Mouse (Mus musculus) gastrocnemius, adult 8-10 months (tissue): ENCODE data around the gene Tango2. TPM values are rescaled to one million over a fixed set of nuclear protein-coding genes. Genes with fewer than 3 reads are reported as not detected.
A peak's percentile ranks its signal among the peaks of the same experiment; 100 is the strongest.

Source experiments
- DNase-seq, 2 experiments: peaks; one replicate each; pipeline ENCODE4 v3.0.0; 2022; ENCODE audit warnings: low spot score in 2 of 2
- total RNA-seq, 4 experiments: library from RNA; stranded (reverse); gene quantifications; 2 replicates each; pipeline ENCODE4 v1.2.4; 2022

Tango2 gene
- total RNA-seq, 4 experiments from 2014 or later, result 29.9 to 53.4 (median 43.1) TPM

DNA sequence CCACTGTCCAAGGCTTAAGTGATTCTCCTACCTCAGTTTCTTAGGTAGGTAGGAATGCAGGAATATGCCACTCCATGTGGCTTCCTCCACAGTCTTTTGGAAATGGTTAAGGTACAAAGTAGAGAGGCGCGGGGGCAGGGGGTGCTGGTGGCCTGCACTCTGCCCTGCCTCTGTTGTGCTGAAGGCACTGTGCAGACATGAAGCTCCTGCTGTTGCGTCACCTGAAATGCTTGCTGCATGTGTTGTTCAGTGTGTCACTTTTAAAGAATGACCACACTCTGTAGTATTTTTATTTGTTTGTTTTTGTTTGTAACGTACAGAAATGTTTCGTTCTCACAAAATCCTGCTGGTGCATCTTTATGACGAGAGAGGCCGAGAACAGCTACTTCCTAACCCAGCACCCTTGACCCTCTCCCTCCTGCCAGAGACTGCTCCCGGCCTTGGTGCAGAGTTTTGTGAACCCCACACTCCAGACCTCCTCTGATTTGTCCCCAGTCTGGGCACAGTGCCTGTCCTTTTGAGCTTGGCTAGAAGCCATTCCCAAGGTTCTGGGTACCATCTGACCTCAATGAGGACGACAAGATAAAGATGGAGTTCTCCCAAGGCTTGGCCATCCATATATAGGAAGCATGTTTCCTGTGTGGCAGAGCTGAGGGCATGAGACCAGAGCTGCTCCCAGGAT, 35.3 kb upstream of the Tango2 start:
- DNase-seq, result no peak

DNA sequence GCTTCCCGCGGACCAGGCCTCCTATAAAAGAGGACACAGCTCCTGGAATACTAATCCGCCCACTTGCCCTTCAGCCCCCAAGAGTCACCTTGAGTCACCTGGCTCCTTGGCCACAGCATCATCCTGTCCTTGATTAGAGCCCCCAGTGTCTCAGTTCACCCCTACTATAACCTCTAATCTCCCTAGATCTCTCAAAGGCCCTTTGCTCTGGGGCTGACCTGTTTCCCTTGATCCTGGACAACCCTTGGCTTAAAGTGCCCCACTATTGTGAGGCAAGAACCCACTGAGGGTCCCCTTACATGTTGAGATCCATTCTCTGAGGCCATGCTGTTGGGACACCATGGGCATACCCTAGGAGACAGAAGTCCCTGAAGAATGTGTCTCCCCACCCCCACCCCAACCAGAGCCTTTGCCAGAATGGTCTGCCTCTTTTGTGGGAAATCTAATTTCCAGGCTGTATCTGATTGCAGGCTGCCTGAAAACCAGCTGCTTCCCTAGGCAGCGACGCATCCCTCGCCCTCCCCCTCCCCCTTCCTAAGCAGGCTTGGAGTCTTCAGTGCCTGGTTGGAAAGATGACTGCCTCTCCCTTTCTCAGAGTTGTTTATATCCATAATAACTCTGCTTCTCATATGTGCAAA, 33.8 kb upstream of the Tango2 start:
- no peak for DNase-seq

DNA sequence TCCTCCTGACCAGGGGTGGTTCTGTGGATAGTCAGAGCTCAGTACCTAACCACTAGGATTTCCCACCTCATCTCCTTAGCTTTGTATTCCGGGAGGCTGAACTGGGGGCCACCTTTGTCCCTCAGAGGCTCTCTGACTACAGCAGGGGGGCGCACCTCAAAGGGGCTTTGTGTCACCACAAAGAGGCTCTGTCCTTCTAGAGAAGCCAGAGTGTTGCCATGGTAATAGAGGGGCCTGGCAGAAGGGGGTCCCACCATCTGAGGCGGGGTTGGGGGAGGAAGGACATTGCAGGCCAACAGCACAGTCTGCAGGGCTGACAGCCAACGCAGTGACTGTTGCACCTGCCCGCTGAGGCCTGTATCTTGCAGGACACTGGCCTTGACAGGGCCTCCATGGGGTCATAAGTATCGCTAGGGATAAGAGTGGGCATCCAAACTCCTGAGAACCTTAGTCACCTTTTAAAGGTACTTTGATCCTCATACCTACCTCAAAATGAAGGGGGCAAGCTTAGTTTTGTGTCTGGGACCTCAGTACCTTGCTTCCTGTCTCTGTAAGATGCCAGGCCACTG, 32.7 kb upstream of the Tango2 start:
- DNase-seq, result no peak

DNA sequence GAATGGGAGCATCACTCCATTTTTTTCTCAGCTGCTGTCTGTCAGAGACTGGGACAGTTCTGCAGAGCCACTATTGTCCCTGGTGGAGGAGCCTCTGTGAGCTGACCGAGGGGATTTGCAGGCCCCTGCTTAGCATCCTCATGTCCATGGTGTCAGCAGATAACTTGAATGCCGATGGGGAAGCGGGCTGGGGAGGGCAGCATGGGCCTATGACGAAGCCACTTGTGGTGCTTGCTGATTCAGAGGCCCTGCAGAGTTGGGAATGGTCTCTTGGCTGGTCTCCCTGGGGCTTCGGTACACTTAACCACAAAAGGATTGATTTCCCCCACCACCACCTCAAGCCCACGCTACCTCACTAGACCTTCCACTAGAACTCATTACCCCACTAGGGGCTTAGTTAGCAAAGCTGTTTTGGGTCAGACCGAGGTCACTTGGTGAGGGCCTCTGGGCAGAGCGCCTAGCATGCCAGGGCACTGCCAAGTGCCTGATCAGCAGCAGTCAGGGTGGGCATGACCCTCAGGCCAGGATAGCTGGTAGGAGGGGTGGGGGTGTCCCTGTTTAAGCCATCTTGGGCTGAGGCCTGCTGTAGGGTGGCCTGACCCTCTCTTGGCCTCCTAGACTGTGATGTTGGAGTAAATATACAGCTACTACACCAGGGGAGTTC, 31.6 kb upstream of the Tango2 start:
- no peak for DNase-seq

DNA sequence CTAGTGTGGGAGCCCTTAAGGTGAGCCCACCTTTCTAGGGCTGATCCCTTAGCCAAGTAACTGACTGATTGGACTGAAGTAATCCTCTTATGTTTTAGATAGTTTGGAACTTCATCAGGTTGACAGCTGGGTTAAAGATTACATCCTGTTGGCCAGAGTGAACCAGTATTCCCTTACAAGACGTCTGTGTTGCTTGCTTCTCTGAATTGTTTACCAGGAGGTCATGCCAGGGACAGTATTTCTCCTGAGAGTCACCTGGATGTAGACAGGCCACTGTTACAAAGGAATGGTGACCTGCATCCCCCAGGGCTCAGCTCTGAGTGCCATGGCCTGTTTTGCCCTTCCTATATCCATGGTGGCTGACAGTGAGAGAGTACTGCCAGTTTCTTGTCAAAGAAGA, 30.6 kb upstream of the Tango2 start:
- no peak for DNase-seq

DNA sequence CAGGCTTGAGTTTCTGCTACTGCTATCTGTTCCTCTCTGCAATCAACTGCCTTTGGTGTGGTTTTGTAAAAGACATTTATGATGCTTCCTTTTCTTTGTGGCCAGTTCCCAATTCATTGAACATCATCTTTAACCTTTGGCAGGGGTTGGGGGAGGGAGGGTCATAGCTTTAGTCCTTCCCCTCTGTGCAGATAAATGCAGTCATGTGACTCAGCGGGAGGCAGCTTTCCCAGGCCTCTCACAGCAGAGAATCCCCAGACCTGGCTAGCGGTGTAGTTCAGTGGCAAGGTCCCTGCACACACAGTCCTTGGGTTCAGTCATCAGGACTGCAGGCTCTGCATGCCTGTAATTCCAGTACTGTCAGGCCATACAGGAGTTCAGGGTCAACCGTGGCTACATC, 29.3 kb upstream of the Tango2 start:
- DNase-seq, result no peak

DNA sequence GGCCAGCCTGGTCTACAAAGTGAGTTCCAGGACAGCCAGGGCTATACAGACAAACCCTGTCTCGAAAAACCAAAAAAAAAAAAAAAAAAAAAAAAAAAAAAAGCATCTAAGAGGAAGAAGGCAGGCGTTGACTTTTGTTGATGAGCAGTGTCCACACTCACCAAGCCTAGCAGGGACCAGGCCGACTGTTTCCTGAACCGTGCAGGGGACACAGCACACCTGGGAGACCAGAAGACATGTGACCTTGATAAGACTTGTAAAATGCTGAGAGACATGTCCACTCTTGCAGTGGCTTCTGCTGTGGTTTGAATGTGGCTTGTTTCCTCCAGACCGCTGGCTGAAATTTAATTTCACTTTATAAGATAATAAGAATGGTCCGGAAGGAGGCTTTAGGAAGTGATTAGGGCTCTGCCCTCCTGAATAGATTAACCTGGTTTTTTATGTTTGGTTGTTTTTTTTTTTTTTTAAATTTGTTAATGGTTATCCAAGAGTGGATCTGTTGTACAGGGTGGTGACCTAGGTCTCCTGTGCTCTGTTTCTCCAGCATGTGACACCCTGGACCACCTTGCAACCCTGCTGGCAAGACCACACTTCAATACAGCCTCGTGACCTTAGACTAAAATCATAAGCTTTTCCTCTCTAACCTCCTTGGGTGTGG, 28.5 kb upstream of the Tango2 start:
- DNase-seq, result no peak

DNA sequence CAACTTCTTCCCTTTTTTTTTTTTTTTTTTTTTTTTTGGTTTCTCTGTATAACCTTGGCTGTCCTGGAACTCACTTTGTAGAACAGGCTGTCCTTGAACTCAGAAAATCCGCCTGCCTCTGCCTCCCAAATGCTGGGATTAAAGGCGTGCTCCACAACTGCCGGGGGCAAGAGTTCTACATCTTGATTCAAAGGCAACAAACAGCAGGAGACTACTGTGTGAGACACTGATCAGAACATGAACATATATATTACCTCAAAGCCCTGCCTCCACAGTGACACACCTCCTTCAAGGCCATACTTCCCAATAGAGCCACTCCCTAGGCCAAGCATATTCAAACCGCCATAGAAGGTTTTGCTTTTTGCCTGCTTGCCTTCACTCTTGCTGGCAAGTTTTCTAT, 25.7 kb upstream of the Tango2 start:
- DNase-seq, result no peak

DNA sequence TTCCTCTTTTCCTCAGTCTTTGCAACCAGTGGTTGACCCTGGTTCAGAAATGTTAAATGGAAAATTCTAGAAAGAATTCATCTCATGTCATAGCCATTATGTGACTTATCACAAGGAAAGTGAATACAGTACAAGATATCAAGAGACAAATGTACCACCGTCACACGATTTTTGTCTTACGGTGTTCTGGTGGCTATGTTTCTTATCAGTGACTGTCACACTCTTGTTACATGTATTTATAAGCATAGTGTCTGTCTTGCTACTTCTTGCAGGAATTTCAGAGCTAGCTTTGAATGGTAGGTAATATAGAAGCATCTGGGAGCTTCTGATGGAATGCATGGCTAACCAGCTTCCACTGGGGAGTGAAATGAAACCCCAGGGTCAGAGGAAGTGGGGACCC, 22.3 kb upstream of the Tango2 start:
- DNase-seq, result no peak

DNA sequence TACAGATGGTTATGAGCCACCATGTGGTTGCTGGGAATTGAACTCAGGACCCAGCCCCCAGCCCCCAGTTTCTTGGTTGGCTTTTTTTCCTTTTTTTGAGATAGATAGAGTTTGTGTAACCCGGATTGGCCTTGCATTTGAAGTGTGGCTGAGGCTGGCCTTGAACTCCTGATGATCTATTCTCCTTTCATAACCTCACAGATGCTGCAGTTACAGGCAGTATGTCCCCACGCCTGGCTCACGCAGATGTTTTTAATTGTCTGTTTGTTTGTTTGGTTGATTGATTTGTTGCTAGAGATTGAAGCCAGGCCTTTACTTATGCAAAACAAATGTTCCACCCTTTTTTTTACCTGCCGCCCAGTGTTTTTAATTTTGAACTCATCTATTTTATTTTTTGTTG, 18.9 kb upstream of the Tango2 start:
- no peak for DNase-seq

DNA sequence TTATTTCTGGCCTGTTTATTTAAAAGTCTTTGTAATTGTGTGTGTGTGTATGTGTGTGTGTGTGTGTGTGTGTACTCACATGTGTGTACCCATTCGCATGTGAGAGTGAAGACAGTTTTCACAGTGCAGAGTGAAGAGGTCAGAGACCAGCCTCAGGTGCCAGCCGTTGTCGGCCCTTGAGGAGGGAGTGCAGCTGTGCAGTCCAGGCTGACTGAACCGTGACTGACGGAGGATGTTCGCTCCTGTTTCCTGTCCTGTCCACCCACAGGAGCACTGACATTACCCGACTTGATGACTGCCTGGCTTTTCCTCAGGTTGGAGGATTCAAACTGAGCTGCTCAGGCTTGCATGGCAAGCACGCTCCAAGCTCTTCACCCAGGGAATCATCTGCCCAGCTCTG, 15.0 kb upstream of the Tango2 start:
- DNase-seq, result no peak

DNA sequence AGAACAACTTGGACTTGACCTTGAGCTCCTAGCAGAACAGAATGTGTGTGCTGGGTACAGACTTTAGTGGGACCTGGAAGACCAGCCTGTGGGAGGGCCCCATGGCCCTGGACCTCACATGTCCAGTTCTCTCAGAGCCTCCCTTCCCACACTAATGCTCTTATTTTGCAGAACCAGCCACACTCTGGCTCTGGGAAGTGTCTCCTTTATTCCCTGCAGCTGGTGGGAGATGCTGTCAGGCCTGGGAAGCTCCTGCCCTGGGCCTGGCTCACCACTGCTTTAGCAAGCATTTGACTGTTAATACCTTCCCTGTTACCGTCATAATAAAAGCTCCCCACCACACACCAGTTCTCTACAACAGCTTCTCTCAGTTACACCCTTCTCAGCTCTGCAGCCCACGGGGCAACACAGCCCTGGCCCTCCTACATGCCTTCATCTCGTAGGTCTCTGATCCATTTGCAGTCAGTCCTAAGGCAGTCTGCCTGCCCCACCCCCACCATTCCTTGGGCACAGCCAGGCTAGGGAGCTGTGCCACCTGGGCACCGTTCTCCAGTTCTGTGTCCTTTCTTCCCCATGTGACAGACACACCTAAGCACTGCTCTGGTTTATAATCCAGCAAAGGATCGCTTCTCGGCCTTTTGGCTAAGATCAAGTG, 12.4 kb upstream of the Tango2 start:
- no peak for DNase-seq

DNA sequence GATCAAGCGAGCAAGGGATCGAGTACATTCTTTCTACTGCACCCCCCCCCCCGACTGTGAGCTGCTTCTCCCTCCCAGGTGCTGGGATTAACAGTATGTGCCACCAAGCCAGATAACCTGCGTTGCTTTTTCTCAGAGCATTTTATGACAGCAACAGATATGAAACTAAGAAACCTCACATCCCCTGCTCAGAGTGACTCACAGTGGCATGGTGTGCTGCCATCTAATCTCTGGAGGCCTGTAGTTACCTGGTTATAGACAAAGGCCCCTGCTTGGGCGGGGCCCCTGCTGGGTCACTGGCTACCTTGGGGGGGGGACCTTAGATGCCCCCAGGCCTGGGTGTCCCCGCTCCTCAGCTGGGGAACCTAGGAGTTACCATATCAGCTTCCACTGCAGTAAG, 10.1 kb upstream of the Tango2 start:
- no peak for DNase-seq

DNA sequence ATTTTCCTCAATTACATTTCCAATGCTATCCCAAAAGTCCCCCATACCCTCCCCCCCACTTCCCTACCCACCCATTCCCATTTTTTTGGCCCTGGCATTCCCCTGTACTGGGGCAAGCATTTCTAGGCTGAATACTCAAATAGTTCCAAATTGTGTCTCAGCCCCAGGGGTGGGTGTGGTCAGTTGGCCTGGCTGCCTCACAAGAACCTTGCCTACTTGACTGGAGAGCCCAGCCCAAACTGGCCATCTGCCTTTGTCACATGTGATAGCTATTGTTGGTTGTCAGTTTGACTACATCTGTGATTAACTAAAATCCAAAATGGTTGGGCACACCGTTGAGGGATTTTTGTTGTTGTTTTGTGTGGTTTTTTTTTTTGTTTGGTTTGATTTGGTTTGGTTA, 9.1 kb upstream of the Tango2 start:
- peak; percentile 53 to 60 for DNase-seq

DNA sequence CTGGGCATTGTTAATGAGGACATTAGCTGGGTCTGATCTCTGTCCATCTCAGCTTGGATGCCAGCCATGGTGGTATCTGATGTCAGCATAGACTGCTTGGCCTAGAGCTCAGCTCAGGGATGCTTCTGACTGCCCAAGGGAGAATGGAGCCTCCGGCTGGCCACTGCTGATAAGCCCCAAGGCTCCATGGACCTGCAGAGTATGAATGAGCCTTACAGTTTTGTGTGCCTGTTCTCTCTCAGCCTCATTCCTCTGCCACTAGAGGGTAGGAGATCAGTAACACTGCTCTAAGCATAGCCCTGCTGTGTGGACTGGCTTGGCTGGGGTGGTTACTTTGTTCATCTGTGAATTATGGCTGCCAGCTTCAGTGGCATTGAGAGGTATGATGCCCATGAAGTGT, 5.2 kb upstream of the Tango2 start:
- no peak for DNase-seq

DNA sequence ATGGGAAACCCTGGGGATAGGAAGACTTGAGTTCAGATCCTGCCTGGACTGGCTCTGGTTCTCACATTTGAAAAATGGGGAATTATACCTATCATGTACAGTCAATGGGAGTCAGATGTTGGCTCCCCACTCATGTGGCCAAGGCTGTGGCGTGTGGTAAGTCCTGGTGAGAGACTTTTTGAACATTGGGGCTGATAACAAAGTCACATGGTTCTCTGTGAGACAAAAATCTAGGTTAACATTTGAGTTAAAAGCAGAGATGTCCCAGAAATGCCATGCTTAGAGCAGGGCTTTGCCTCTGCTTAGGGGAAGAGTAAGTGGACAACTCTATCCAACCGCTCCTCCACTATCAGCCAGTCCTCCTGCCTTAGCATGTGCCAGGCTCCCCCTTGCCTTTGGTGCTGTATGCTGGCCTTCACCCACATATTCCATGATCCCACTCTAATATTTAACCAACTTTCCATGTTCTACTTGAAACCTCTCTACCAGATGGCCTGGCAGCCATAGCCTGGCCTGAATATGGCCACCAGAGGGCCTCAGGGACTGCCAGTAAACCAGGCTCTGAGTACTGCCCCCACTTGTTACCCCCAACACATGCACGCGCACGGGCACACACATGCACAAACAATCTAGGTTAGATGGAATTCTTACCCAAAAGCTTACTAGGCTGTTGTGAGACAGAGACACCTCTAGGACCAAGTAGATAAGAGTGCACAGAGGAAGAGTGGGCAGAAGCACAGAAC, 3.6 kb upstream of the Tango2 start:
- DNase-seq, result no peak

DNA sequence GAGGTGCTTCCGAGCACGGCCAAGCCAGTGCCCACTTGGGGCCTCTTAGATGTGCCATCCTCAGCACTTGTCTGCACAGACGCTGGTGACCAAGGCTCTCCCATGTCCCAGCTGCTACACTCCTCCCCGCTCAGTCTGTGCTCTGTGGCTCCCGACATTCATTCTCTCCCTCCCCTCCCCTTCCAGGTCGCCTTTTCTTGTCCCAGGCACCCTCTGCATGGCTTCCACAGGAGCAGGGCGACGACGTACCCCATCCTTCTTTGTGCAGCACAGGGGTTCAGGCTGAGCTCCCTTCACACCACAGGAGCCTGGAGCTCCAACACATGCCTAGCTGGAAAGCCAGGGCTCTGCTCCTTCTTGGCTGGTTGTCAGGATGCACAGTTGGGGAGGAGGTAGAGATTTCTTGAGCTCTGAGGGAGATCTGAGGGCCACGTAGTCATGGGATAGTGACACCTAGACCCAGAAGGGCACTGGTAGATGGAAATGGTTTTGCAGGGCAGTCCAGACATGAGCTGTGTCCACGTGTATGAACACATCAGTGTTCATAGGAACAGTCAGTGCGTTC, 1.9 kb upstream of the Tango2 start:
- no peak for DNase-seq

DNA sequence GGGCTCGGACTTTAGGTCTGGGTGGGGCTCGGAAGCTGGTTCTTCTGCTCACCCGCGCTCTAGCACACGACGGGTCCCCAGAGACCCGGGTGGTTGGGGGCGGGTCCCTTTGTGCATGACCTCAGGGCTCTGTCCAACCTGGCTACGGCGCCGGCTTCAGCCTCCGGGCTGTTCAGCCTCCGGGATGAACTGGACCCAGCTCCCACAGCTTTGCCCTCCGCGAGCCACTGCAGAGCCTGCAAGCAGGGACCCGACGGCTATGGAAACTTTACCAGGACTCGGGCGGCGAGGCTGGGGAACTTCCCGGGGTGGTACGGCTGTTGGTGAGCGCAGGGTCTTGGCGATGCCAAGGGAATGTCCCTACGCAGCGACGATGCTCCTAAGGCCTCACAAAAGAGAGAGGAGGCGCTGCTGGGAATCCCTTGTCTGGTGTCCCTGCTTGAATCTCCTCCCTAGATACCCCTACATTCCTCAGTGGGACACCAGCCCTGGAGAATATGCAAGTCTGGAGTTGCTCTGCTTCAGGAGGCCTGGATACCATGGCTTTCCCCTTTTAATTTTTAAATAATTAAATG, 785 bp upstream of the Tango2 start:
- DNase-seq, result peak in 1 of 2 experiments; percentile 28

DNA sequence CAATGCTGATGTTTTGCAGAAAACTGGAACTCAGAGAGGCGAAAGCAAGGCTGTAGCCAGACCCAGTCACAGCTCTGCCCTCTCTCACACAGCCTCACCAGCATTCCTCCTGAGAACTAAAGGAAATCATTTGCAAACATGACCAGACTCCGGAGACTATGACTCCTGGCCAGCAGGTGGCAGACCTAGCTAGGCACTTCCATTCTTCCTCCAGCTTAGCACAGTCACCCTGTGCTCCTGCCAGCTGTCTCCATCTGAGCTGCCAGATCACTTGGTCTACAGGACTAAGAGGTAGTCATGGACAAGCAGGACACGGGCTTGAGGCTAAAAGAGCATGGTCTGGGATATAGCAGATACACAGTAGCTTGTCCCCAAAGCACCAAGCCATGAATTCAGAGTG, 2.7 kb downstream of the Tango2 start:
- DNase-seq, result peak; percentile 79 to 85

DNA sequence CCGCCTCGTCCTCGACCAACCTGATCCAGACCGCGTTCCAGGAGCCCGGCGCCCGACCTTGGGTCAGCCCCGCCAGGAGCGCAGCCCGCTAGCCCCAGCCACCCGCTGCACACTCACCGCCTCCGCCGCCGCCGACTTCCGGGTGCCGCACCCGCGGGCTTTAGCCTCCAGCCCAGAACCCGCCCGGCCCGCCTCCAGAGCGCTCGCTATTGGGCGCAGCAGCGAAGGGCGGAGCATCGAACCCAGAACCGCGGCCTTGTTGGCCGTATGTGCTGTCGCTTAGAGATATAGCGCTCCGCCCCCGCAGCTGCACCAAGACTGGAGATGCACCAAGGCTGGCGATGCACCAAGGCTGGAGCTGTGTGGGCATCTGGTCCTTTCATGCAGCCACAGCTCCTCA, 4.1 kb downstream of the Tango2 start:
- DNase-seq, result peak; percentile 92 to 96
